Mouse (Mus musculus): ENCODE measurements around the gene Nek7.

The Nek7 gene

GRCm38 (mm10) chr1:138608336-138608735 is 11.6 kb downstream of the Nek7 start:
- peak; percentile 40 for DNase-seq (ENCODE audit: low read depth, low spot score)

DNA sequence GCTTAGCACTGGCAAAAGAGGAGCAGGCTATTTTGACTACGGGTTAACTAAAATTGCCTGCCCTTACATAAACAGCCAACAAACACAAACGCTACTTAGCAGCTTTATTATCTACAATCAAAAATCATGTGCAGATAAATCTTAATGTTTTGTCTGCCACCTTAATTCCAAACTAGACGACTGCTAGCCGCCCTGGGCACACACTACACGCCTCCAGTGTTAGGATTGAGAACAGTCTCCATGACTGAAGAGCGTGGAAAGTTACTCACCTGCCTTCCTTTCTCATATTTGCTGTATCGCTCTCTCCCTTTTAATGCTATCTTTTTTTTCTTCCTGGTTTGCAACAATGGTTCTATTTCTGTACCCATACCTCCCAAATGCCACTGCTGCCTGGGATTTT is 12.1 kb downstream of the Nek7 start:
- DNase-seq (ENCODE audit: low read depth, low spot score), result no peak

- peak; percentile 55 for DNase-seq (ENCODE audit: low read depth, low spot score)
Measured at GRCm38 (mm10) chr1:138606771-138607170, 13.2 kb downstream of the Nek7 start.

DNA sequence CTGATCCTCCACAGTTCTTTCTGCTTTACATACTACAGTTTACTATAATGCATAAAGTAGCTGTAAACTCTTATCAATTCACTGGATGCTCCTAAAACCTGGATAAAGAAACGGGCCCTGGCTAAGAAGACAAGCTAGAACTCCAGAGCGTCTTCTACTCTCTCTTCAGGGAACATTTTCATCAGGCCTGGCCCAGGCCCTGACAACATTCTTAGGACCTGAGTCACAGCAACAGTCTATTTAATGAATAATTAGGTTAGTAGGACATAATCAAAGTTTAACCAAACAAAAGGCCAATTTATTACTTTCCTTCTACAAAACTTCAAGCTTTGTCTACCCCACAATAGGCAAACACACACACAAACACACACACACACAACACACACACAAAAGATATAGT is 15.2 kb downstream of the Nek7 start:
- DNase-seq (ENCODE audit: low read depth, low spot score), result peak; percentile 15

DNA sequence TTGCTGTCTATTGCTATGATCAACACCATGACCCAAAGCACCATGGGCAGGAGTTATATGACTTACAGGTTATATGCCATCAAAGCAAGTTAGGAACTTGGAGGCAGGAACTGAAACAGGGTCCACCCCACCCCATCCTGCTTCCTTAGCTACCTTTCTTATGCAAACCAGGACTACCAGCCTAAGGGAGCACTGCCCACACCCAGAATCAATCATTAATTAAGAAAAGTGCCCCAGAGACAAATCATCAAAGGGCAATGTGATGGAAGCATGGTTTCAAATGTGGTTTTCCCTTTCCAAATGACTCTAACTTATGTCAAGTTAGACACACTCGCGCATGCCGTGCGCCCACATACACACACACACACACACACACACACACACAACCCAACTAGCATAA is 16.0 kb downstream of the Nek7 start:
- peak; percentile 43 for DNase-seq (ENCODE audit: low read depth, low spot score)

- no peak for DNase-seq (ENCODE audit: low read depth, low spot score)
Measured at GRCm38 (mm10) chr1:138598087-138598486, 21.9 kb downstream of the Nek7 start.

GRCm38 (mm10) chr1:138596127-138596706 is 23.7 kb downstream of the Nek7 start:
- DNase-seq (ENCODE audit: low read depth, low spot score), result no peak

GRCm38 (mm10) chr1:138594910-138595309 is 25.0 kb downstream of the Nek7 start:
- no peak for DNase-seq (ENCODE audit: low read depth, low spot score)

- DNase-seq (ENCODE audit: low read depth, low spot score), result no peak
Measured at GRCm38 (mm10) chr1:138593922-138594321, 26.0 kb downstream of the Nek7 start.

GRCm38 (mm10) chr1:138592466-138592865 is 27.5 kb downstream of the Nek7 start:
- peak; percentile 78 for DNase-seq (ENCODE audit: low read depth, low spot score)

- peak; percentile 62 for DNase-seq (ENCODE audit: low read depth, low spot score)
Measured at GRCm38 (mm10) chr1:138590451-138591022, 29.4 kb downstream of the Nek7 start.

- DNase-seq (ENCODE audit: low read depth, low spot score), result no peak
Measured at GRCm38 (mm10) chr1:138589126-138589525, 30.8 kb downstream of the Nek7 start.

- no peak for DNase-seq (ENCODE audit: low read depth, low spot score)
Measured at GRCm38 (mm10) chr1:138587812-138588211, 32.1 kb downstream of the Nek7 start.

- DNase-seq (ENCODE audit: low read depth, low spot score), result no peak
Measured at GRCm38 (mm10) chr1:138586891-138587290, 33.0 kb downstream of the Nek7 start.

DNA sequence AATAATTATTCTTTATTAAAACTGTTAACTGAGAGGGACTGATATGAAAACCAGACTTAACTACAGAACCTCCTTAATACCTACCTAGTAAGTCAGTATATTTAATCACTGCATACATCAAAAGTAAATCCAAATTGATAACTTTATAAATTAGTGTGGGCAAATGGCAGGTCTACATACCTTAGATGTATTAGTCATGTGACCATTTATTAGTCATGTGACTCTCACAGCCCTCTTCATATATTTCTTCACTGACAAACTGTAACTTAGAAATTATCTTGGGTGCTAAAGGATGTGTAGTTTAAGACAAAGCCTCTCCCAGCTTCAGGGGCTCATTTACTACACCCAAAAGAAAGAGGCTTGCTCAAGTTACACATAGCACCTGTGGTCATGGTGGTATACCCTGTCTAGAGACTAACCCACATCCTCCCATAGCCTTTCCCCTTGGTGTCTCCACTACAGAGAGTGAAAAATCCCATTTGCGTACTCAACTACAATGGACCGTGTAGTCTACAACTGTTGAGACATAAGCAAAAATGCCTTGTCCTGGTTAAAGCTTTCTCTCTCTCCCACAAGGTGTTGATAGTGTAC is 35.4 kb downstream of the Nek7 start:
- no peak for DNase-seq (ENCODE audit: low read depth, low spot score)

DNA sequence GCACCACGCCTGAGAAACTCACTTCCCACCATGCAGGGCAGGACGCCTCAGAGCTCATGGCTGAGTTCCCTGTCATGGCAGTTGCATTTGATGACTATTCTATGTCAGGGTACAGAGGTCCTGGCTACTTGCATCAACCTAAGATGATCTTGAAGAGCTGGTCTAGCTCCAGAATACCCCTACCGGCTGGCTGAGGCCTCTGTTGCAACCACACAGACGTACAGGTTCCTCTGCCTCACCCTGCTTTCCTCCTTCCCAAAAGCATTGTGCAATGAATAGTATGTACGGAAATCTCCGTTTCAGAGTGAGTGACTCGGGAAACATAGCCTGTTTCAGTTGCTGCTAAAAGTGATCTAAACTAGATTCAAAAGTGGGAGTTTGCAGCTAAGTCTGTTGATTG is 37.7 kb downstream of the Nek7 start:
- DNase-seq (ENCODE audit: low read depth, low spot score), result no peak

DNA sequence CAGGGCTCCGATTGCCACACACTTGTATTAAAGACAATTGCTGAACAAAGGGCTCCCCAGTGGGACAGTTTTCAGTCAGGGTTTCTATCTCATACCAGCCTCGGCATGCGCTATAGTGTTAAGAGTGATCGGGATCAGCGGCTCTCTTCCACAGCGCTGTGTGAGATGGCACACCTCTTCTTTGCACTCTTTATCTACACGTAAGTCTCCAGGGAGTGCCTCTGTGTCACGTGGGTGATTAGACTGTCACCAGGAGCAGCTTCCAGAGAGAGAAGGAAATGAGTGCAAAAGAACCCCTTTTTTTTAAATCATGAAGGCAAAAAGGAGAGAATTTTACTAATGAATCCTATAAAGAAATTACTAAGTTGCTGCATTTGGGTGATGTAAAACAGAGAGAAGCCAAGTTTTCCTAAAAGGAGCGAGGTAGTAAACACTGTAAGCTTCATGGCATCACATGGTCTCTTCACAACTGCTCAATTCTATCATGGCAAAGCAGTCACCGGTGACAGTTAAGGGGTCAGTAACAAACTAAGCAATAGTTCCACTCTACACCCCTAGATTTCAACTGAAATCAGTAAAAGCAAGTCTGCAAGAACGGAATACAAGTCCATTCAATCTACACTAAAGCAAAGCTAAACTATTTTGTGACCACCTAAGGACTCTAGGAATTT is 40.0 kb downstream of the Nek7 start:
- peak; percentile 35 for DNase-seq (ENCODE audit: low read depth, low spot score)

GRCm38 (mm10) chr1:138579207-138579606 is 40.7 kb downstream of the Nek7 start:
- no peak for DNase-seq (ENCODE audit: low read depth, low spot score)

- DNase-seq (ENCODE audit: low read depth, low spot score), result no peak
Measured at GRCm38 (mm10) chr1:138576803-138577202, 43.1 kb downstream of the Nek7 start.

DNA sequence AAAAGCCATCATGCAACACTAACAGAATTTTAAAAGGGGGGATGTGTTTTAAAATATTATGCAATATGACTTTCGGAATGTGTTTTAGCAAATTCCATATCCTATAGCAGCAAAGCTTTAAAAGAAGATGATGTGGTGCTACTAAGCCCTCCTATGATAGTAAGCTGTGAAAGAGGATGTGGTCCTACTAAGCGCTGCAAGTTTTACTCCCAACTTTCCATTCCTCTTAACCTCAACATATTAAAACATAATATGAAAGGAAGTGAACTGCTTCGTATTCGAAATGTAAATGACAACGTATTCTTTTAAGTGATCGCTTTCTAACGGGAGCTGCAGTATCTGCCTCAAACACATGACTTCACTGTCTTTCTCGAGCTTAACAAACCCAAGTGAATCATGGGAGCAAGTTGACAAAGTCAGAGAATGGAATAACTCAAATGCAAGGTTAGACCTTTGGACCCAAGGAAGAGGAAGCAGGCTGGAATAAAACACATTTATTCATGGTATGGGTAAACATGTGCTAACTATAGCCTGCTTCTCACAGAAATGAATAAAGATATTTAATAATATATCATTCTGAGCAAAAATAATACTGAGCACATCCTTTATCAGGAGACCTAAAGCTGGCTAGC is 43.8 kb downstream of the Nek7 start:
- no peak for DNase-seq (ENCODE audit: low read depth, low spot score)

DNA sequence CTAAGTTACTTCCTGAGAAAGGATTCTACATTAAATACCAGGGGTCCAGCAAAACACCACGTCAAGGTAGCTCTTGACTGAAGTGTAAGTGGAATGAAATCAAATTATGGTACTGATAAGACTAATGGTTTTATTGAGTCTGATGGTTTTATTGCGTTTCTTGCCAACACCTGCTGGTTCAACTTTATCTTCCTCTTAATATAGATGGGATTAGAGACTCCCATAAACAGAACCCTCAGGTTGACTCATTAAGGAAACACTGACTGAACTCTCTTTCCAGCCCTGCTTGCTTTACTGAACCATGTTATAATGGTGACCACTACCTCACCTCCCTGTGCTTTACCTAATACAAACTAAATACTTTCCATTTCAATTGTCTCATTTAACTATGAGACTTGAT is 44.3 kb downstream of the Nek7 start:
- DNase-seq (ENCODE audit: low read depth, low spot score), result no peak

GRCm38 (mm10) chr1:138571565-138572361 is 48.2 kb downstream of the Nek7 start:
- DNase-seq (ENCODE audit: low read depth, low spot score), result peak; percentile 82
